Mouse (Mus musculus) olfactory bulb, adult 2 months (tissue): ENCODE results near the gene Fkbp1a.

Source experiments
- CTCF ChIP-seq: fragments of 200-500 bp; IDR thresholded peaks from 2 replicates; pipeline ENCODE4 v1.5.1; 2012; ENCODE audit warnings: low read depth, mild to moderate bottlenecking, low read length, moderate library complexity; ENCODE audit not compliant: insufficient read depth
- POLR2A ChIP-seq: fragments of 200-500 bp; IDR thresholded peaks from 2 replicates; pipeline ENCODE4 v1.6.1; 2012; ENCODE audit warnings: mild to moderate bottlenecking, low read depth, low read length, moderate library complexity; ENCODE audit not compliant: insufficient read depth

GRCm38 (mm10) chr2:151494035-151494803, 48.1 kb upstream of the Fkbp1a start, which contains the start of gene Nsfl1c:
- TF ChIP-seq CTCF (peak; percentile 100), POLR2A (peak; percentile 64)
